Mouse (Mus musculus) liver, embryonic 14.5 days (tissue): ENCODE measurements at regions not wholly inside any gene's neighbourhood (a gene's known extent, or its start where the extent isn't known, plus 50 kb on each side); places are given as distances from the start of the nearest gene placed in this dataset.

Experiments used
- CTCF ChIP-seq: IDR thresholded peaks from 2 replicates; pipeline ENCODE4 v1.5.1; 2016; ENCODE audit warnings: antibody characterized with exemption, low read depth, control low read depth
- EP300 ChIP-seq: IDR thresholded peaks from 2 replicates; pipeline ENCODE4 v1.6.1; 2016; ENCODE audit warnings: antibody characterized with exemption, low read depth

- no peak for TF ChIP-seq CTCF
- no peak for TF ChIP-seq EP300
Measured at GRCm38 (mm10) chr6:32702245-32702791, 114.3 kb upstream of the Plxna4 start.
